Comparison of ENCODE assay signal across 19 mouse cellular contexts in the genomic region with DNA sequence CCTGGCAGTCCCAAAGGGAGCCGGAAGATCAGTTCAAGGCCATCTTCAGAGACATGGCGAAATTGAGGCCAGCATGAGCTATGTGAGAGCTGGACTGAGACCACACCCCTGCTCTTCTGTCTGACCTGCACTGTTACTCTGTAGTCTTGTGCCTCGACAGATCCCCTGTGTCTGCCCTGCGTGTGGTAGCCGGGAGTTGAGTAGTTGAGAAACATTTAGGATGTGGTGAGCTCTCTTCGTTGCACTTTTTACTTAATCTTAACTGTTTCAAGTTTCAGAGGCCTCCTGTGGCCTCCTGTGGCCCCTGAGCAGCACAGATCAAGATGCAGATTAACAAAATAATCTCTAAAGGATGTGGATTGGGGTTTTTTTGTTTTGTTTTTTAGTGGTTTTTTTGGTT.
DNase-seq lines count a peak whose midpoint lies in the region; ATAC-seq lines count a peak whose summit lies in the region.
"Had no signal": no experiment of that assay in that cellular context is flagged by ENCODE, and none has a peak within 500 bp of the region (broad histone marks: within the 10 kb centered on the region; RNA-seq: fewer than 3 reads in every experiment).

No protein-coding gene starts in this region.

- no peaks in the 10 kb centered on the region for H3K9me3 ChIP-seq in liver, embryonic 13.5 days (replicated peaks)
- H3K9me3 ChIP-seq in liver, embryonic 12.5 days (replicated peaks): no peaks in the 10 kb centered on the region
- H3K9me3 ChIP-seq: forebrain, embryonic 10.5 days; hindbrain, embryonic 13.5 days; limb, embryonic 12.5 days; liver, embryonic 15.5 days had no signal

- 19% methylated on average over 6 of the region's 6 CpGs for WGBS in liver, embryonic 13.5 days (ENCODE audit: insufficient replicate concordance)
- 26% methylated on average over 6 of the region's 6 CpGs for WGBS in liver, embryonic 12.5 days (ENCODE audit: insufficient replicate concordance)

- no peak for ATAC-seq in liver, embryonic 13.5 days (ENCODE audit: low read depth)
- no peak for ATAC-seq in liver, embryonic 12.5 days
- ATAC-seq in CD4-positive, CD25-positive, alpha-beta regulatory T cell, adult 4 months: peak; percentile 32
- peak; percentile 27 for ATAC-seq in common myeloid progenitor, adult 5-6 weeks (replicated peaks; ENCODE audit: low read depth, poor library complexity, severe bottlenecking)
- ATAC-seq: intestine, embryonic 16.5 days; Patski had no signal

- DNase-seq in liver, embryonic 13.5 days: no peak
- DNase-seq in naive thymus-derived CD4-positive, alpha-beta T cell, adult 2 months (ENCODE audit: low read depth): peak; percentile 61
- DNase-seq in kidney, adult 8-10 months: no peak
- DNase-seq in right cerebral cortex, postnatal 4 days: no peak
- DNase-seq: adrenal gland, postnatal 14 days; cerebellum, adult 11 months; cerebellum, postnatal 10 days; heart, postnatal 10 days; lung, postnatal 10 days had no signal

- H3K4me3 ChIP-seq in liver, embryonic 13.5 days (replicated peaks): no peak overlapping the region
- H3K4me3 ChIP-seq in liver, embryonic 12.5 days: no peak overlapping the region
- H3K4me3 ChIP-seq: forebrain, embryonic 10.5 days; hindbrain, embryonic 13.5 days; limb, embryonic 12.5 days; liver, embryonic 15.5 days had no signal

- H3K4me2 ChIP-seq in liver, embryonic 13.5 days: no peak overlapping the region
- no peak overlapping the region for H3K4me2 ChIP-seq in liver, embryonic 12.5 days
- H3K4me2 ChIP-seq: heart, embryonic 11.5 days; hindbrain, embryonic 13.5 days; limb, embryonic 12.5 days; liver, embryonic 15.5 days had no signal

- H3K9ac ChIP-seq in liver, embryonic 13.5 days: no peak overlapping the region; the same call in 1 of the 2 replicates
- H3K9ac ChIP-seq in liver, embryonic 12.5 days: no peak overlapping the region
- H3K9ac ChIP-seq: hindbrain, embryonic 13.5 days; limb, embryonic 12.5 days; liver, embryonic 15.5 days had no signal

- peak overlapping the region; percentile 23; the same call in 1 of the 2 replicates for H3K27ac ChIP-seq in liver, embryonic 13.5 days
- H3K27ac ChIP-seq in liver, embryonic 12.5 days: no peak overlapping the region
- H3K27ac ChIP-seq: forebrain, embryonic 10.5 days; hindbrain, embryonic 13.5 days; limb, embryonic 12.5 days; liver, embryonic 15.5 days had no signal

- no peaks in the 10 kb centered on the region; the same call in 1 of the 2 replicates for H3K27me3 ChIP-seq in liver, embryonic 13.5 days
- no peaks in the 10 kb centered on the region for H3K27me3 ChIP-seq in liver, embryonic 12.5 days (replicated peaks)
- H3K27me3 ChIP-seq: hindbrain, embryonic 13.5 days; limb, embryonic 12.5 days; Patski had no signal

- peaks cover 34% of the 10 kb centered on the region for H3K4me1 ChIP-seq in liver, embryonic 13.5 days (replicated peaks)
- peaks cover 35% of the 10 kb centered on the region for H3K4me1 ChIP-seq in liver, embryonic 12.5 days

- no peaks in the 10 kb centered on the region for H3K36me3 ChIP-seq in liver, embryonic 13.5 days
- H3K36me3 ChIP-seq in liver, embryonic 12.5 days: no peaks in the 10 kb centered on the region
- H3K36me3 ChIP-seq: hindbrain, embryonic 13.5 days; liver, embryonic 15.5 days had no signal

Comparison
In these comparisons a context has a peak if more than half of its experiments do, and no peak if none do; other contexts are left out.
1. ATAC-seq: peak in CD4-positive, CD25-positive, alpha-beta regulatory T cell, adult 4 months (single experiment) and common myeloid progenitor, adult 5-6 weeks (single experiment); none in liver, embryonic 13.5 days (single experiment) and liver, embryonic 12.5 days (single experiment).